Mouse (Mus musculus): Measurements from ENCODE around the gene Ckap2. TPM values are rescaled to one million over a fixed set of nuclear protein-coding genes. Genes with fewer than 3 reads are reported as not detected.
"Not testable (repeated sequence)": the region's sequence is repeated elsewhere in the genome, so short reads cannot be mapped to it uniquely, and the experiment has no call there.

Ckap2 gene
- total and polyA plus RNA-seq, 2 experiments from 2014 or later: 8.0 to 8.8 TPM

GRCm38 (mm10) chr8:22148367-22148740, 37.3 kb downstream of the Ckap2 start:
- no peak overlapping the region for H3K4me3 ChIP-seq (ENCODE audit: low read depth, low read length)
- H3K4me2 ChIP-seq (ENCODE audit: low read depth): no peak overlapping the region
- 96% methylated on average over 7 of the region's 7 CpGs for WGBS
- ATAC-seq (no peak), DNase-seq (no peak)
- H3K4me1 ChIP-seq (ENCODE audit: insufficient read depth): no peaks in the 10 kb centered on the region
- TF ChIP-seq CTCF (IDR thresholded peaks at IDR 0.05; ENCODE audit: low read depth): no peak
- no peaks in the 10 kb centered on the region for H3K27me3 ChIP-seq (ENCODE audit: insufficient read depth, low read length)
- no peaks in the 10 kb centered on the region for H3K9me3 ChIP-seq (ENCODE audit: low read length)
- H3K9ac ChIP-seq: no peak overlapping the region
- H3K36me3 ChIP-seq (ENCODE audit: insufficient read depth): no peaks in the 10 kb centered on the region
- no peak overlapping the region for H3K27ac ChIP-seq (ENCODE audit: low read depth, low read length)

- no peak for DNase-seq
These were observed 37.8 kb downstream of the Ckap2 start for GRCm38 (mm10) chr8:22147706-22148366.

GRCm38 (mm10) chr8:22145831-22146230, 39.8 kb downstream of the Ckap2 start:
- no peak overlapping the region for H3K27ac ChIP-seq (ENCODE audit: low read depth, low read length)
- H3K36me3 ChIP-seq (ENCODE audit: insufficient read depth): peaks cover 6% of the 10 kb centered on the region
- WGBS: 82% methylated on average over 6 of the region's 6 CpGs
- no peak overlapping the region for H3K4me3 ChIP-seq (ENCODE audit: low read depth, low read length)
- no peak overlapping the region for H3K4me2 ChIP-seq (ENCODE audit: low read depth)
- no peak for ATAC-seq
- H3K27me3 ChIP-seq (ENCODE audit: insufficient read depth, low read length): no peaks in the 10 kb centered on the region
- DNase-seq: no peak
- H3K9me3 ChIP-seq (ENCODE audit: low read length): no peaks in the 10 kb centered on the region
- no peaks in the 10 kb centered on the region for H3K4me1 ChIP-seq (ENCODE audit: insufficient read depth)
- TF ChIP-seq CTCF (IDR thresholded peaks at IDR 0.05; ENCODE audit: low read depth): no peak
- H3K9ac ChIP-seq: no peak overlapping the region

More at GRCm38 (mm10) chr8:22147706-22148366, 37.8 kb downstream of the Ckap2 start:
- no peak for TF ChIP-seq CTCF (IDR thresholded peaks at IDR 0.05; ENCODE audit: low read depth)
- ATAC-seq: no peak
- H3K9me3 ChIP-seq (ENCODE audit: low read length): no peaks in the 10 kb centered on the region
- H3K4me3 ChIP-seq (ENCODE audit: low read depth, low read length): no peak overlapping the region
- WGBS: 82% methylated on average over 9 of the region's 9 CpGs
- no peaks in the 10 kb centered on the region for H3K27me3 ChIP-seq (ENCODE audit: insufficient read depth, low read length)
- H3K9ac ChIP-seq: no peak overlapping the region
- no peak overlapping the region for H3K4me2 ChIP-seq (ENCODE audit: low read depth)
- H3K36me3 ChIP-seq (ENCODE audit: insufficient read depth): no peaks in the 10 kb centered on the region
- H3K4me1 ChIP-seq (ENCODE audit: insufficient read depth): no peaks in the 10 kb centered on the region
- no peak overlapping the region for H3K27ac ChIP-seq (ENCODE audit: low read depth, low read length)

- Histone ChIP-seq H3K4me3 (ENCODE audit: low read depth, low read length) (no peak overlapping the region), H3K36me3 (ENCODE audit: insufficient read depth) (peaks cover 8% of the 10 kb centered on the region), H3K27me3 (ENCODE audit: insufficient read depth, low read length) (no peaks in the 10 kb centered on the region), H3K9me3 (ENCODE audit: low read length) (no peaks in the 10 kb centered on the region), H3K9ac (no peak overlapping the region), H3K4me2 (ENCODE audit: low read depth) (no peak overlapping the region), H3K27ac (ENCODE audit: low read depth, low read length) (no peak overlapping the region), H3K4me1 (ENCODE audit: insufficient read depth) (no peaks in the 10 kb centered on the region)
- ATAC-seq: no peak
- 81% methylated on average over 1 of the region's 1 CpGs for WGBS
- no peak for DNase-seq
- TF ChIP-seq CTCF (IDR thresholded peaks at IDR 0.05; ENCODE audit: low read depth): no peak
These were observed 41.7 kb downstream of the Ckap2 start for GRCm38 (mm10) chr8:22143764-22144491.

GRCm38 (mm10) chr8:22142592-22142991, 43.0 kb downstream of the Ckap2 start:
- 81% methylated on average over 4 of the region's 4 CpGs for WGBS
- H3K27ac ChIP-seq (ENCODE audit: low read depth, low read length): no peak overlapping the region
- DNase-seq: no peak

GRCm38 (mm10) chr8:22141836-22142385, 43.7 kb downstream of the Ckap2 start:
- no peaks in the 10 kb centered on the region for H3K4me1 ChIP-seq (ENCODE audit: insufficient read depth)
- H3K9me3 ChIP-seq (ENCODE audit: low read length): no peaks in the 10 kb centered on the region
- TF ChIP-seq CTCF (IDR thresholded peaks at IDR 0.05; ENCODE audit: low read depth): no peak
- H3K27ac ChIP-seq (ENCODE audit: low read depth, low read length): no peak overlapping the region
- H3K27me3 ChIP-seq (ENCODE audit: insufficient read depth, low read length): no peaks in the 10 kb centered on the region
- H3K36me3 ChIP-seq (ENCODE audit: insufficient read depth): peaks cover 8% of the 10 kb centered on the region
- ATAC-seq (no peak), DNase-seq (no peak)
- H3K4me3 ChIP-seq (ENCODE audit: low read depth, low read length): no peak overlapping the region
- 86% methylated on average over 4 of the region's 4 CpGs for WGBS
- H3K4me2 ChIP-seq (ENCODE audit: low read depth): no peak overlapping the region
- H3K9ac ChIP-seq: no peak overlapping the region

More at GRCm38 (mm10) chr8:22142592-22142991, 43.0 kb downstream of the Ckap2 start:
- Histone ChIP-seq H3K4me1 (ENCODE audit: insufficient read depth) (no peaks in the 10 kb centered on the region), H3K9me3 (ENCODE audit: low read length) (no peaks in the 10 kb centered on the region), H3K4me2 (ENCODE audit: low read depth) (no peak overlapping the region), H3K36me3 (ENCODE audit: insufficient read depth) (peaks cover 8% of the 10 kb centered on the region), H3K27me3 (ENCODE audit: insufficient read depth, low read length) (no peaks in the 10 kb centered on the region), H3K9ac (no peak overlapping the region), H3K4me3 (ENCODE audit: low read depth, low read length) (no peak overlapping the region)
- ATAC-seq: no peak
- TF ChIP-seq CTCF (IDR thresholded peaks at IDR 0.05; ENCODE audit: low read depth): no peak

GRCm38 (mm10) chr8:22136462-22136861, 49.2 kb downstream of the Ckap2 start:
- not testable (repeated sequence) for H3K4me1 ChIP-seq (ENCODE audit: insufficient read depth); H3K27ac ChIP-seq (ENCODE audit: low read depth, low read length); DNase-seq; H3K27me3 ChIP-seq (ENCODE audit: insufficient read depth, low read length); H3K36me3 ChIP-seq (ENCODE audit: insufficient read depth); H3K9ac ChIP-seq; H3K4me2 ChIP-seq (ENCODE audit: low read depth); H3K9me3 ChIP-seq (ENCODE audit: low read length); H3K4me3 ChIP-seq (ENCODE audit: low read depth, low read length)
- ATAC-seq: peak; percentile 56
- 74% methylated on average over 9 of the region's 9 CpGs for WGBS

Measured in forebrain, postnatal 0 days (tissue).